Comparison of ENCODE assay signal across 8 mouse cellular contexts in genomic region chr13:99900557-99900892, GRCm38 (mm10). TPM values are rescaled to one million over a fixed set of nuclear protein-coding genes. Genes with fewer than 3 reads are reported as not detected.
DNase-seq lines count a peak whose midpoint lies in the region; ATAC-seq and TF ChIP-seq lines count a peak whose summit lies in the region.

No protein-coding gene starts in this region.

- H3K4me2 ChIP-seq in heart, postnatal 0 days (ENCODE audit: low read depth, low read length), result no peak overlapping the region
- H3K4me2 ChIP-seq in midbrain, embryonic 16.5 days (ENCODE audit: low read length), result peak overlapping the region; percentile 62

- no peaks in the 10 kb centered on the region for H3K36me3 ChIP-seq in heart, postnatal 0 days (replicated peaks; ENCODE audit: control insufficient read depth, insufficient read depth, low read length)
- H3K36me3 ChIP-seq in midbrain, embryonic 16.5 days (ENCODE audit: control insufficient read depth, insufficient read depth, low read length), result no peaks in the 10 kb centered on the region

- peaks cover 34% of the 10 kb centered on the region for H3K27me3 ChIP-seq in heart, postnatal 0 days (ENCODE audit: control insufficient read depth, insufficient read depth, low read length)
- peaks cover 19% of the 10 kb centered on the region for H3K27me3 ChIP-seq in midbrain, embryonic 16.5 days (ENCODE audit: control insufficient read depth, insufficient read depth, low read depth, low read length)

- peak; percentile 78 for ATAC-seq in heart, postnatal 0 days (ENCODE audit: insufficient read depth, low read depth)
- peak; percentile 62 for ATAC-seq in midbrain, embryonic 16.5 days

- no peak for TF ChIP-seq EP300 in heart, postnatal 0 days (IDR thresholded peaks at IDR 0.05; ENCODE audit: low read depth)

- no peaks in the 10 kb centered on the region for H3K4me1 ChIP-seq in heart, postnatal 0 days (ENCODE audit: control insufficient read depth, insufficient read depth)
- peaks cover 15% of the 10 kb centered on the region for H3K4me1 ChIP-seq in midbrain, embryonic 16.5 days (ENCODE audit: control insufficient read depth, insufficient read depth, low read length)

- H3K4me3 ChIP-seq in heart, postnatal 0 days (ENCODE audit: low read depth, low read length), result no peak overlapping the region
- H3K4me3 ChIP-seq in midbrain, embryonic 16.5 days (ENCODE audit: low read depth, low read length), result peak overlapping the region; percentile 45

- no peak for TF ChIP-seq CTCF in heart, postnatal 0 days (IDR thresholded peaks at IDR 0.05; ENCODE audit: low read depth)

- peak; percentile 31 to 34 for DNase-seq in cerebellum, postnatal 10 days
- no peak for DNase-seq in cerebellum, adult 11 months
- peak; percentile 7 for DNase-seq in CD4-positive helper T cell, adult 2 months (ENCODE audit: low read depth, low spot score)
- peak; percentile 87 for DNase-seq in embryo, embryonic 11 days
- peak; percentile 60 for DNase-seq in heart, postnatal 0 days (ENCODE audit: low spot score)
- DNase-seq in kidney, postnatal 36 days, result peak; percentile 36 to 80
- DNase-seq in T-cell, adult 2 months (ENCODE audit: low spot score), result no peak

- WGBS in heart, postnatal 0 days, result 3% methylated on average over 23 of the region's 30 CpGs
- WGBS in midbrain, embryonic 16.5 days, result 1% methylated on average over 30 of the region's 30 CpGs

- no peak overlapping the region for H3K27ac ChIP-seq in heart, postnatal 0 days (ENCODE audit: low read depth)
- no peak overlapping the region for H3K27ac ChIP-seq in midbrain, embryonic 16.5 days (ENCODE audit: low read length)

- H3K9me3 ChIP-seq in heart, postnatal 0 days (replicated peaks; ENCODE audit: control insufficient read depth, low read length), result no peaks in the 10 kb centered on the region
- no peaks in the 10 kb centered on the region for H3K9me3 ChIP-seq in midbrain, embryonic 16.5 days (replicated peaks; ENCODE audit: control insufficient read depth, low read length, poor library complexity, severe bottlenecking)

- no peak overlapping the region for H3K9ac ChIP-seq in heart, postnatal 0 days (replicated peaks; ENCODE audit: low read depth, low read length)
- H3K9ac ChIP-seq in midbrain, embryonic 16.5 days (ENCODE audit: low read depth, low read length), result peak overlapping the region; percentile 63

RNA-seq across cellular contexts. Expression of gene Cartpt, which starts 0.4 kb away (rescaled TPM):
- not detected in 2 replicates for total RNA-seq in heart, postnatal 0 days (2014; rRNA removed; ENCODE audit: low replicate concordance)
- 1.1 TPM in 1 of 2 replicates, not detected in the other for polyA plus RNA-seq in heart, postnatal 0 days (2015; fragmentation: Nextera tagmentation; extraction: Ambion mirVana)
- 13.4 and 17.0 TPM in 2 replicates for polyA plus RNA-seq in midbrain, embryonic 16.5 days (2015; fragmentation: Nextera tagmentation; extraction: Ambion mirVana)

Comparison
In these comparisons a context has a peak if more than half of its experiments do, and no peak if none do; other contexts are left out.
1. DNase-seq: peak in cerebellum, postnatal 10 days (2 of 2), CD4-positive helper T cell, adult 2 months (single experiment), embryo, embryonic 11 days (single experiment), heart, postnatal 0 days (single experiment) and kidney, postnatal 36 days (2 of 2); none in cerebellum, adult 11 months (single experiment) and T-cell, adult 2 months (single experiment).